Mouse (Mus musculus) hindbrain, embryonic 11.5 days (tissue): Measurements from ENCODE around the gene Gdf5. TPM values are rescaled to one million over a fixed set of nuclear protein-coding genes. Genes with fewer than 3 reads are reported as not detected.
"Not testable (repeated sequence)": the region's sequence is repeated elsewhere in the genome, so short reads cannot be mapped to it uniquely, and the experiment has no call there.

Source experiments
- ATAC-seq: fragments of 200-750 bp; cut with Nextera tagmentation; 2 replicates; pipeline ENCODE4 v1.8.0; 2017; ENCODE audit warnings: mild to moderate bottlenecking, moderate TSS enrichment, moderate library complexity; ENCODE audit not compliant: low FRiP score
- DNase-seq: peaks from one replicate; pipeline ENCODE4 v3.0.0-alpha.2; 2015; ENCODE audit warnings: low spot score
- H3K27ac ChIP-seq: fragments of 300-500 bp; sonication (generic); 2 replicates; pipeline ENCODE4 v1.5.1; 2014; ENCODE audit warnings: mild to moderate bottlenecking, low read depth, low read length
- H3K27me3 ChIP-seq: fragments of 300-500 bp; sonication (generic); 2 replicates; pipeline ENCODE4 v1.6.1; 2014; ENCODE audit warnings: mild to moderate bottlenecking, low read length, moderate library complexity, mixed read lengths; ENCODE audit not compliant: control insufficient read depth, insufficient read depth
- H3K36me3 ChIP-seq: fragments of 300-500 bp; sonication (generic); 2 replicates; pipeline ENCODE4 v1.6.1; 2014; ENCODE audit warnings: mild to moderate bottlenecking, low read length, moderate library complexity, mixed read lengths; ENCODE audit not compliant: control insufficient read depth, insufficient read depth
- H3K4me1 ChIP-seq: fragments of 300-500 bp; sonication (generic); replicated peaks from 2 replicates; pipeline ENCODE4 v1.6.1; 2014; ENCODE audit warnings: low read length, mixed read lengths; ENCODE audit not compliant: control insufficient read depth, insufficient read depth
- H3K4me2 ChIP-seq: fragments of 300-500 bp; sonication (generic); replicated peaks from 2 replicates; pipeline ENCODE4 v1.6.1; 2014; ENCODE audit warnings: mild to moderate bottlenecking, low read depth, low read length
- H3K4me3 ChIP-seq: fragments of 300-500 bp; sonication (generic); 2 replicates; pipeline ENCODE4 v1.5.1; 2014; ENCODE audit warnings: low read depth, low read length
- H3K9ac ChIP-seq: fragments of 300-500 bp; sonication (generic); 2 replicates; pipeline ENCODE4 v1.6.1; 2014; ENCODE audit warnings: low read depth, low read length
- H3K9me3 ChIP-seq: fragments of 300-500 bp; sonication (generic); 2 replicates; pipeline ENCODE4 v1.6.1; 2016; ENCODE audit warnings: low read length; ENCODE audit not compliant: control insufficient read depth
- WGBS: fragments of 180-500 bp; shearing (Covaris S2); extraction: QIAGEN DNeasy Blood & Tissue Kit; methylation state at CpG from one replicate; pipeline ENCODE4 v1.1.7; 2014; 5-methylcytosine and 5-hydroxymethylcytosine counted together
- polyA plus RNA-seq: library from polyadenylated mRNA; unstranded; fragments of >200 nt; fragmentation: Nextera tagmentation; extraction: Ambion mirVana; gene quantifications from 2 replicates; pipeline ENCODE4 v1.2.1, GENCODE M21; 2014

Gene Gdf5
- polyA plus RNA-seq, 1 experiment from 2014 or later = 1.3 TPM

DNA sequence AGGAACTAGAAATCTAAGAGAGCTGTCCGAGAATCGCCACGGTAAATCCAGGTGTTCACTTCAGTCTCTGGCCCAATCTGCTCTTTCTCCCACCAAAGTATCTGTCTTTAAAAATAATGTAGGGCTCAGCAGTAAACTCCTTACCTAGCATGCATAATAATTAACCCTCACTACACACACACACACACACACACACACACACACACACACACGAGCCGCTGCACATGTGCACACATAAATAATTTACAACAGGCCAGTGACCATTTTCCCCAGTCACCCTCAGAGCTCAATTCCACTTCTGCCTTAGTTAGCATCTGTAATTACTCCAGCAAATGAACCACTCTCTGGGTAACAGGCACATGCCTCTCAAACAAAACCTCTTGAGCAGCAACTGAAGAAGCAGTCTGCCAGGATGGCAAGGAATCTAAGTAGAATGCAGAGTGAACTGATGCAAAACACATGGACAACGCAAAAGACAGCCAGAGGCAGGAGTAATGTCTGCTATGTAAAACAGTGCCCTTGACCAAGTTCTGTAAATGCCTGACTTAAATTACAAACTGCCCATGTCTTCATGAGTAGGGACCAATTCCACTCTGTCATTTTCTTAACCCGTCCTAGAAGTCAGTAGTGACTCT is 16.3 kb downstream of the Gdf5 start:
- H3K4me2 ChIP-seq = peak overlapping the region; percentile 72
- DNase-seq (peak; percentile 5), ATAC-seq (no peak)
- H3K4me3 ChIP-seq = peak overlapping the region; percentile 72
- no peaks in the 10 kb centered on the region for H3K4me1 ChIP-seq
- no peak overlapping the region for H3K27ac ChIP-seq
- H3K36me3 ChIP-seq = no peaks in the 10 kb centered on the region
- no peaks in the 10 kb centered on the region for H3K27me3 ChIP-seq
- no peak overlapping the region for H3K9ac ChIP-seq
- H3K9me3 ChIP-seq = no peaks in the 10 kb centered on the region
- 79% methylated on average over 7 of the region's 7 CpGs for WGBS

DNA sequence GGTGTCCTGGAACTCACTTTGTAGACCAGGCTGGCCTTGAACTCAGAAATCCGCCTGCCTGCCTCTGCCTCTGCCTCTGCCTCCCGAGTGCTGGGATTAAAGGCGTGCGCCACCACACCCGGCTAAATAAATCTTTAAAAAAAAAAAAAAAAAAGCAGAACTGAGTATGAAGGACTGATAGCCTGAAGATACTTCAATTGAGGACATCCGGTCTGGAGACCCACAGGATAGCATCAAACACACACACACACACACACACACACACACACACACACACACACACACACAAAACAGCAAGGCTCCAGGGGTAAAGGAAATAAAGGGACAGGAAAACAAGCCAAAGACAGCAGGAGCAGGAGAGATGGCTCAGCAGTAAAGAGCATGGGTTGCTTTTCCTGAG is 20.0 kb downstream of the Gdf5 start:
- H3K36me3 ChIP-seq, H3K4me2 ChIP-seq, H3K9me3 ChIP-seq, H3K27me3 ChIP-seq, ATAC-seq, H3K4me1 ChIP-seq, DNase-seq, H3K4me3 ChIP-seq, H3K27ac ChIP-seq, H3K9ac ChIP-seq: not testable (repeated sequence)
- 99% methylated on average over 6 of the region's 6 CpGs for WGBS

DNA sequence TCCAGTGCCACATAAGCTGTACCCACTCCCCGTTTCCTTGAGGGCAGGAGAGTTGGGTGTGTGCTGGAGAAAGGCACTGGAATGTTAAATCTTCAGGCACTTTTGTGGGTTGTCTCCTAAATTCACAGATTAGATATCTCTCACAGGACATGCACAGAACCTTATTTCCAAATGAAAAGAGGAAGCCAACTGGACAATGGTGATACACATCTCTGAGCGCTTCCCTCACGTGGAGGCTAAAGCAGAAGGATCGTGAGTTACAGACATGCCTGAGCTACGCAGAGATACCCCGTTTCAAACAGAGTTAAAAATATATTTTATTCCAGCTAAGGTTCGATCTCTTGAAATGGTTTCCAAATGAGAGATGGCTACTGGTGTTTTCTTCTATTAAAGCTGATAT is 22.0 kb downstream of the Gdf5 start:
- H3K4me2 ChIP-seq = no peak overlapping the region
- DNase-seq (no peak), ATAC-seq (no peak)
- WGBS = 95% methylated on average over 7 of the region's 7 CpGs
- H3K27me3 ChIP-seq = no peaks in the 10 kb centered on the region
- H3K36me3 ChIP-seq = no peaks in the 10 kb centered on the region
- H3K9ac ChIP-seq = no peak overlapping the region
- H3K4me1 ChIP-seq = no peaks in the 10 kb centered on the region
- H3K27ac ChIP-seq = no peak overlapping the region
- no peak overlapping the region for H3K4me3 ChIP-seq
- no peaks in the 10 kb centered on the region for H3K9me3 ChIP-seq

GRCm38 (mm10) chr2:155914684-155915083 is 30.5 kb downstream of the Gdf5 start:
- no peak overlapping the region for H3K4me2 ChIP-seq
- no peak overlapping the region for H3K4me3 ChIP-seq
- 0 out of 2 replicates have a peak, but pooled peaks cover 1% of the 10 kb centered on the region for H3K36me3 ChIP-seq
- no peaks in the 10 kb centered on the region for H3K4me1 ChIP-seq
- no peak overlapping the region for H3K9ac ChIP-seq
- no peaks in the 10 kb centered on the region for H3K9me3 ChIP-seq
- WGBS = 90% methylated on average over 6 of the region's 6 CpGs
- DNase-seq (no peak), ATAC-seq (no peak)
- H3K27ac ChIP-seq = no peak overlapping the region
- no peaks in the 10 kb centered on the region for H3K27me3 ChIP-seq

- DNase-seq = no peak
- H3K27ac ChIP-seq = no peak overlapping the region
- H3K4me2 ChIP-seq = no peak overlapping the region
- H3K27me3 ChIP-seq = no peaks in the 10 kb centered on the region
- no peak overlapping the region for H3K4me3 ChIP-seq
- no peak for ATAC-seq
- no peaks in the 10 kb centered on the region for H3K36me3 ChIP-seq
- no peaks in the 10 kb centered on the region for H3K9me3 ChIP-seq
- no peak overlapping the region for H3K9ac ChIP-seq
- WGBS = 92% methylated on average over 6 of the region's 6 CpGs
- H3K4me1 ChIP-seq = no peaks in the 10 kb centered on the region
Observed at GRCm38 (mm10) chr2:155903632-155904008, 41.5 kb downstream of the Gdf5 start.

GRCm38 (mm10) chr2:155902989-155903631 is 42.1 kb downstream of the Gdf5 start:
- WGBS = 88% methylated on average over 16 of the region's 16 CpGs
- DNase-seq = no peak

GRCm38 (mm10) chr2:155895046-155895735 is 50.0 kb downstream of the Gdf5 start:
- Histone ChIP-seq H3K36me3 (no peaks in the 10 kb centered on the region), H3K4me1 (no peaks in the 10 kb centered on the region), H3K27me3 (no peaks in the 10 kb centered on the region)

More at GRCm38 (mm10) chr2:155902989-155903631, 42.1 kb downstream of the Gdf5 start:
- H3K4me1 ChIP-seq = no peaks in the 10 kb centered on the region
- H3K27me3 ChIP-seq = no peaks in the 10 kb centered on the region
- no peak overlapping the region for H3K9ac ChIP-seq
- ATAC-seq = no peak
- no peak overlapping the region for H3K27ac ChIP-seq
- H3K4me2 ChIP-seq = no peak overlapping the region
- no peaks in the 10 kb centered on the region for H3K9me3 ChIP-seq
- H3K4me3 ChIP-seq = no peak overlapping the region
- H3K36me3 ChIP-seq = no peaks in the 10 kb centered on the region

GRCm38 (mm10) chr2:155894307-155895045 is 50.7 kb downstream of the Gdf5 start:
- Histone ChIP-seq H3K4me1 (no peaks in the 10 kb centered on the region), H3K4me2 (no peak overlapping the region), H3K27ac (no peak overlapping the region), H3K9me3 (no peaks in the 10 kb centered on the region), H3K27me3 (no peaks in the 10 kb centered on the region), H3K9ac (no peak overlapping the region), H3K4me3 (no peak overlapping the region), H3K36me3 (no peaks in the 10 kb centered on the region)
- DNase-seq (no peak), ATAC-seq (no peak)
- WGBS = 91% methylated on average over 13 of the region's 13 CpGs

More at GRCm38 (mm10) chr2:155895046-155895735, 50.0 kb downstream of the Gdf5 start:
- DNase-seq (no peak), ATAC-seq (no peak)
- H3K9me3 ChIP-seq = no peaks in the 10 kb centered on the region
- H3K4me2 ChIP-seq = no peak overlapping the region
- H3K9ac ChIP-seq = no peak overlapping the region
- H3K27ac ChIP-seq = no peak overlapping the region
- no peak overlapping the region for H3K4me3 ChIP-seq
- WGBS = 92% methylated on average over 16 of the region's 16 CpGs
